Mouse (Mus musculus) heart, postnatal 0 days (tissue): ENCODE measurements around the gene Tssk4. TPM values are rescaled to one million over a fixed set of nuclear protein-coding genes. Genes with fewer than 3 reads are reported as not detected.

Experiments
- ATAC-seq: fragments of 200-750 bp; cut with Nextera tagmentation; 2 replicates; pipeline ENCODE4 v1.8.0; 2017; ENCODE audit warnings: low read depth, moderate number of reproducible peaks, moderate library complexity; ENCODE audit not compliant: insufficient read depth
- DNase-seq: peaks from one replicate; pipeline ENCODE4 v3.0.0-alpha.2; 2016; ENCODE audit warnings: low spot score
- H3K27ac ChIP-seq: fragments of 300-500 bp; sonication (generic); 2 replicates; pipeline ENCODE4 v1.5.1; 2014; ENCODE audit warnings: low read depth, mild to moderate bottlenecking
- H3K27me3 ChIP-seq: fragments of 300-500 bp; sonication (generic); 2 replicates; pipeline ENCODE4 v1.6.1; 2014; ENCODE audit warnings: low read length, mixed read lengths; ENCODE audit not compliant: control insufficient read depth, insufficient read depth
- H3K36me3 ChIP-seq: fragments of 300-500 bp; sonication (generic); replicated peaks from 2 replicates; pipeline ENCODE4 v1.6.1; 2014; ENCODE audit warnings: low read length, mixed read lengths; ENCODE audit not compliant: control insufficient read depth, insufficient read depth
- H3K4me1 ChIP-seq: fragments of 300-500 bp; sonication (generic); 2 replicates; pipeline ENCODE4 v1.6.1; 2014; ENCODE audit warnings: antibody characterized with exemption; ENCODE audit not compliant: control insufficient read depth, insufficient read depth
- H3K4me2 ChIP-seq: fragments of 300-500 bp; sonication (generic); 2 replicates; pipeline ENCODE4 v1.6.1; 2014; ENCODE audit warnings: low read depth, mild to moderate bottlenecking, low read length, moderate library complexity
- H3K4me3 ChIP-seq: fragments of 300-500 bp; sonication (generic); 2 replicates; pipeline ENCODE4 v1.5.1; 2014; ENCODE audit warnings: low read depth, low read length
- H3K9ac ChIP-seq: fragments of 300-500 bp; sonication (generic); replicated peaks from 2 replicates; pipeline ENCODE4 v1.6.1; 2014; ENCODE audit warnings: low read depth, low read length, mixed read lengths
- H3K9me3 ChIP-seq: fragments of 300-500 bp; sonication (generic); replicated peaks from 2 replicates; pipeline ENCODE4 v1.6.1; 2016; ENCODE audit warnings: low read length; ENCODE audit not compliant: control insufficient read depth
- CTCF ChIP-seq: IDR thresholded peaks from 2 replicates; pipeline ENCODE4 v1.5.1; 2016; ENCODE audit warnings: antibody characterized with exemption, control low read depth, low read depth
- EP300 ChIP-seq: IDR thresholded peaks from 2 replicates; pipeline ENCODE4 v1.6.1; 2016; ENCODE audit warnings: antibody characterized with exemption, low read depth
- WGBS: fragments of 180-500 bp; shearing (Covaris S2); extraction: QIAGEN DNeasy Blood & Tissue Kit; methylation state at CpG from one replicate; pipeline ENCODE4 v1.1.7; 2014; 5-methylcytosine and 5-hydroxymethylcytosine counted together
- polyA plus RNA-seq: library from polyadenylated mRNA; unstranded; fragments of >200 nt; fragmentation: Nextera tagmentation; extraction: Ambion mirVana; gene quantifications from 2 replicates; pipeline ENCODE4 v1.2.1, GENCODE M21; 2015
- total RNA-seq: library from RNA; depleted of rRNA; stranded (reverse); fragments of >200 nt; gene quantifications from 2 replicates; pipeline ENCODE4 v1.2.3, GENCODE M21; 2014; ENCODE audit warnings: low replicate concordance

Tssk4 gene
- total and polyA plus RNA-seq, 2 experiments from 2014 or later = 0.31 TPM; not detected in 1

DNA sequence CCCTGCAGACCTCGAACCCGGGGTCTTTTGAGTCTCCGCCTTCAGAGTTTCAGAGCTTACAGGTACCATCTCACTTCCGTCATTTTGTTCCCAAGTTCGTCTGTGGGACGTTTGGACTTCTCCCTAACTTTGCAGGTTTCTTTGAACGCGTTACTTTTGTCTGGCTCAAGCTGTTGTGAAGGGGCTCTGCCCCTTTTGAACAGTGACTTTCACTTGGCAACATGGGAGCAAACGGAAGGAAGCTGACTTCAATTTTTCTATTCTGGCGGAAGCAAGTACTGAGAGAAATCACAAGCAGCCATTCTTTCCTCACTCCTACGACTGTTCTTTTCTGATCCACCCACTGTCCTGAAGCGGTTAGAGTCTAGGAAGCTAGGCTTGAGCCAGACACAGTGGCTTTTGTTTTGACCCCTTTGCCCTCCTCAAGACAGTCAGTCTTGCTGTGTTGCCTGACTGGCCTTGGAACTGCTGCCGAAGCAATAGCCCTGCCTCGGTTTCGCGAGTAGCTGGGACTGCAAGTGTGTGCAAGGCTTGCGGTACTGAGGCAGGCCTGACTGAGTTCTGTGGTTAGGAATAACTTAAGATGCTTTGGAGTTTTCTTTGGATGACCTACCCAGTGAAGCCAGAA, 5.6 kb upstream of the Tssk4 start:
- no peak for ATAC-seq
- Histone ChIP-seq H3K4me3 (peak overlapping the region; percentile 98), H3K4me2 (peak overlapping the region; percentile 96), H3K9ac (peak overlapping the region; percentile 86), H3K9me3 (no peaks in the 10 kb centered on the region), H3K27me3 (no peaks in the 10 kb centered on the region), H3K36me3 (peaks cover 32% of the 10 kb centered on the region), H3K4me1 (peaks cover 17% of the 10 kb centered on the region), H3K27ac (peak overlapping the region; percentile 98)
- peak; percentile 26 for DNase-seq
- TF ChIP-seq CTCF (no peak), EP300 (no peak)
- WGBS = 15% methylated on average over 17 of the region's 17 CpGs

DNA sequence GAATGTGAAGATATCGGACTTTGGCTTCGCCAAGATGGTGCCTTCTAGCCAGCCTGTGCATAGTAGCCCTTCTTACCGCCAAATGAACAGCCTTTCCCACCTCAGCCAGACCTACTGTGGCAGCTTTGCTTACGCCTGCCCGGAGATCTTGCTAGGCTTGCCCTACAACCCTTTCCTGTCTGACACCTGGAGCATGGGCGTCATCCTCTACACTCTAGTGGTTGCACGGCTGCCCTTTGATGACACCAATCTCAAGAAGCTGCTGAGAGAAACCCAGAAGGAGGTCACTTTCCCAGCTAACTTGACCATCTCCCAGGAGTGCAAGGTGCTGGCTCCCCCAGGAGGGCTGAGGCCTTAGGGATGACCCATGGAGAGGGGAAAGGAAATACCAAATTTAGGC, 1.5 kb downstream of the Tssk4 start:
- WGBS = 74% methylated on average over 7 of the region's 7 CpGs
- peaks cover 3% of the 10 kb centered on the region; the same call in 1 of the 2 replicates for H3K36me3 ChIP-seq
- no peak overlapping the region for H3K4me3 ChIP-seq
- no peak overlapping the region for H3K9ac ChIP-seq
- H3K27ac ChIP-seq = no peak overlapping the region
- H3K9me3 ChIP-seq = no peaks in the 10 kb centered on the region
- no peak for DNase-seq
- no peaks in the 10 kb centered on the region for H3K27me3 ChIP-seq
- no peak for TF ChIP-seq EP300
- TF ChIP-seq CTCF = no peak
- H3K4me1 ChIP-seq = no peaks in the 10 kb centered on the region
- no peak overlapping the region for H3K4me2 ChIP-seq
- ATAC-seq = no peak

DNA sequence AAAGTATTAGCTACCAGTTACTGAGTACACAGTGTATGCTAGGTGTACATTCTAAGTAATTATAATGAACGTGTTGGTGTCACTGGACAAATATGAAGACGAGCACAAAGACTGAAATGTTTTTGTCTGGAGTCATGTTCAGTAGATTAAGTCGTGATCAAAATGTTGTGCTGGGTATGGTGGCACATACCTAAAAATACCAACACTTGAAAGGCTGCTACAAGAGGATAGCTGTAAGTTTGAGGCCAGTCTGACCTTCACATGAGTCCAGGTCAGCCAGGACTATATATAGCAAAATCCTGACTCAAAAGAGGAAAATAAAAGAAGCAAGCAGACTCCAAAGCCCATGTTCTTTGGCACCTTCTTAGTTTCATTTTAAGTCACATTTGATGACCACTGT, 7.0 kb downstream of the Tssk4 start:
- Histone ChIP-seq H3K9ac (no peak overlapping the region), H3K4me1 (peaks cover 24% of the 10 kb centered on the region), H3K27ac (peak overlapping the region; percentile 94), H3K27me3 (no peaks in the 10 kb centered on the region), H3K4me3 (no peak overlapping the region), H3K9me3 (no peaks in the 10 kb centered on the region), H3K4me2 (peak overlapping the region; percentile 16; the same call in 1 of the 2 replicates), H3K36me3 (peaks cover 15% of the 10 kb centered on the region)
- TF ChIP-seq CTCF = no peak
- TF ChIP-seq EP300 = no peak
- DNase-seq (peak; percentile 78), ATAC-seq (peak; percentile 78)
- 38% methylated on average over 3 of the region's 3 CpGs for WGBS

DNA sequence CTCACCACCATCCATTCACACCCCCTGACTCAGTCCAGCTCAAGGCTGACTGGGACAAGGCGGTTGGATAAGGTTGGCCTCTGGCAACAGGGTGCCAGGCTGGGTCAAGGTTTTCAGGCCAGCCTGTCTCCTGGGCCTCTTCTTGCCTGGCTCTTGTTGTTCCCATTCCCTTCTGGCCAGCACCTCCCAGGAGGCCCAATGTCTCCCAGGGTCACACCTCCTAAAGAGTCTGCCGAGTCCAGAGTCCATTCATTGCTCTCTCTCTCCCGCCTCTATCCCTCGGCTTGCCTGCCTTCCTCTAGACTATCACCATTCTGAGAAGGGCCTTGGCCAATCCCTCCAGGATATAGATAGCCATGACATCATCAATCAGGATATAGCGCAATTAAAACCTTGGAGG, 8.0 kb downstream of the Tssk4 start:
- H3K27me3 ChIP-seq = no peaks in the 10 kb centered on the region
- DNase-seq (no peak), ATAC-seq (no peak)
- no peak overlapping the region for H3K9ac ChIP-seq
- peaks cover 20% of the 10 kb centered on the region for H3K36me3 ChIP-seq
- H3K27ac ChIP-seq = peak overlapping the region; percentile 94
- H3K4me2 ChIP-seq = no peak overlapping the region
- no peaks in the 10 kb centered on the region for H3K9me3 ChIP-seq
- no peak for TF ChIP-seq CTCF
- TF ChIP-seq EP300 = no peak
- WGBS = 53% methylated on average over 5 of the region's 5 CpGs
- peaks cover 24% of the 10 kb centered on the region for H3K4me1 ChIP-seq
- no peak overlapping the region for H3K4me3 ChIP-seq

DNA sequence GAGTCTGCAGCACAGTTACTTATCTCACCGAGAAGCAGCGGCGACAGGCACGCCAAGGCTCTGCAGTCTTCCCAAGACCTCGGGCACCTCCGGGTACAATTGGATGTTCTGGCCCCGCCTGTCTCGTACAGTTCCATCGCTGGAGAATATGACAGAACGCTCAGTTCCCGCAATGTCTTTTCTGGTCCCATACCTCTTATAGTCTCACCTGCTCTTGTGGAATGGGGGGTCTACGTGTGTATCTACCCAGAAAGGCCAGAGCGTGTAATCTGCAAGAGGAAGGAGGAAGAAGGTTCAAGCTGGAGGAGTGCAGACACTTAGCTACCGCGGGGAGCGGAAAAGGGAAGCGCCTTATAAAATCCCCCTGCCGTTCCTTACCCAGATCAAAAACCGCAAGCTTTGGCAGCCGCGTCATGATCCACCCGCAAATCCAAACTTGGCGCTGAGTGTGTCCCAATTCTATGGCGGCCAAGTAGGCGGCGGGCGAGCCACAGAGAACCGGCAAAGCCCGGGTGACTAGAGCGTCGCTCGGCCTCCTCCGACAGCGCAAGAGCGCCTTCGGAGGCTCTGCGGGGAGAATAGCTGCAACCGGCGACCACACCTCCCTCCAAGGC, 10.1 kb downstream of the Tssk4 start, which contains the start of gene Mdp1:
Gene Mdp1, minus strand, starts transcription at position 549 of the 614 bp plus-strand sequence.
- H3K4me2 ChIP-seq = peak within 1 kb of the TSS; percentile 66
- ATAC-seq = peak; percentile 93
- WGBS = under 1% methylated on average over 39 of the region's 39 CpGs

More for the DNA sequence above, 10.1 kb downstream of the Tssk4 start, which contains the start of gene Mdp1:
- peak within 1 kb of the TSS; percentile 86 for H3K4me3 ChIP-seq
- H3K27ac ChIP-seq = peak within 1 kb of the TSS; percentile 94
- peaks cover 24% of the 10 kb centered on the region for H3K4me1 ChIP-seq
- peaks cover 30% of the 10 kb centered on the region for H3K36me3 ChIP-seq
- TF ChIP-seq CTCF = peak; percentile 26
- TF ChIP-seq EP300 = no peak
- DNase-seq = peak; percentile 90
- peak within 1 kb of the TSS; percentile 77 for H3K9ac ChIP-seq
- H3K9me3 ChIP-seq = no peaks in the 10 kb centered on the region
- H3K27me3 ChIP-seq = no peaks in the 10 kb centered on the region
